Mouse (Mus musculus) frontal cortex, postnatal 10 days (tissue): Measurements from ENCODE around the gene Cox4i1.

Experiments
- DNase-seq, 2 experiments: peaks; one replicate each; pipeline ENCODE4 v3.0.0; 2022; ENCODE audit warnings: low spot score in 2 of 2, mixed read lengths in 1 of 2

The Cox4i1 gene

GRCm38 (mm10) chr8:120667561-120668373, at the start of gene Cox4i1, which contains the start of gene Gm27021:
Gene Cox4i1 (plus strand): TSS chr8:120668222.
Gene Gm27021 (minus strand): TSS chr8:120668079.
- DNase-seq = peak; percentile 84 to 88

GRCm38 (mm10) chr8:120619235-120620180, 48.5 kb upstream of the Cox4i1 start:
- peak in 1 of 2 experiments; percentile 48 for DNase-seq

GRCm38 (mm10) chr8:120620441-120620840, 47.6 kb upstream of the Cox4i1 start:
- no peak for DNase-seq

GRCm38 (mm10) chr8:120622161-120622560, 45.9 kb upstream of the Cox4i1 start:
- DNase-seq = no peak

GRCm38 (mm10) chr8:120623608-120624007, 44.4 kb upstream of the Cox4i1 start:
- no peak for DNase-seq

- no peak for DNase-seq
Measured at GRCm38 (mm10) chr8:120626461-120626860, 41.6 kb upstream of the Cox4i1 start.

- no peak for DNase-seq
Measured at GRCm38 (mm10) chr8:120627298-120627697, 40.7 kb upstream of the Cox4i1 start.

- DNase-seq = no peak
Measured at GRCm38 (mm10) chr8:120630031-120630430, 38.0 kb upstream of the Cox4i1 start.

- no peak for DNase-seq
Measured at GRCm38 (mm10) chr8:120630848-120631247, 37.2 kb upstream of the Cox4i1 start.

GRCm38 (mm10) chr8:120631441-120632375, 36.3 kb upstream of the Cox4i1 start:
- DNase-seq = no peak

- no peak for DNase-seq
Measured at GRCm38 (mm10) chr8:120632969-120633664, 34.9 kb upstream of the Cox4i1 start.

GRCm38 (mm10) chr8:120633665-120634271, 34.3 kb upstream of the Cox4i1 start:
- DNase-seq = no peak

- peak in 1 of 2 experiments; percentile 37 for DNase-seq
Measured at GRCm38 (mm10) chr8:120634329-120634839, 33.6 kb upstream of the Cox4i1 start.

- no peak for DNase-seq
Measured at GRCm38 (mm10) chr8:120641245-120641644, 26.8 kb upstream of the Cox4i1 start.

- DNase-seq = no peak
Measured at GRCm38 (mm10) chr8:120642031-120642662, 25.9 kb upstream of the Cox4i1 start.

- peak; percentile 76 to 78 for DNase-seq
Measured at GRCm38 (mm10) chr8:120644663-120645062, 23.4 kb upstream of the Cox4i1 start.

GRCm38 (mm10) chr8:120647532-120647931, 20.5 kb upstream of the Cox4i1 start, which contains the start of gene 1190005I06Rik:
Gene 1190005I06Rik (minus strand): TSS chr8:120647632.
- DNase-seq = no peak

GRCm38 (mm10) chr8:120656322-120657052, 11.5 kb upstream of the Cox4i1 start:
- no peak for DNase-seq

- DNase-seq = no peak
Measured at GRCm38 (mm10) chr8:120657415-120657814, 10.6 kb upstream of the Cox4i1 start.
